Mouse (Mus musculus): ENCODE measurements at regions not wholly inside any gene's neighbourhood (a gene's known extent, or its start where the extent isn't known, plus 50 kb on each side); places are given as distances from the start of the nearest gene placed in this dataset.

DNA sequence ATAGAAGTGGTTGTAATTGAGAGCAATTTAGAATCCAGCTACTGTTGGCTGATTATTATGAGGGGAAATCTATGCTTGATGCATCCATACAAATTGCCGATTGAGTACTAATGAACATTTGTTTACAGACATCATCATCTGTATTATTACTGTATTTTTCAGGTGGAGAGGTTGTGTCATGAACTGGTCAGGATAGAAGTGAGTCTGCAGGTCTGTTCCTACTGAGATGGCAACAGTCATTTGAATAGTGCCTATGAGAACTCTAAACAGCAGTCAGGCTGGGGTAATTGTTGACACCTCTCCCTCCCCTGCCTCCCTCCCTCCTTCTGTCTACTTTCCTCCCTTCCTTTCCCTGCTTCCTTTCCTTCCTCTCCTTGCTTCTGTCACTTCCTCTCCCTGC lies 429.0 kb downstream of the Cd109 start:
- TF ChIP-seq CHD1 (IDR thresholded peaks at IDR 0.05; ENCODE audit: low read depth, low read length), result no peak
- TF ChIP-seq POLR2A (IDR thresholded peaks at IDR 0.05; ENCODE audit: low read depth, low read length), result no peak
- no peak for TF ChIP-seq CTCF (conservative IDR thresholded peaks at IDR 0.05 in 1 of 2, IDR thresholded peaks at IDR 0.05 in 1 of 2; ENCODE audit: low read depth in 2 of 2, low read length in 2 of 2)
- TF ChIP-seq EP300 (IDR thresholded peaks at IDR 0.05; ENCODE audit: low read length), result no peak
- TF ChIP-seq CHD2 (IDR thresholded peaks at IDR 0.05; ENCODE audit: low read length), result no peak
- no peak for TF ChIP-seq MAX (IDR thresholded peaks at IDR 0.05; ENCODE audit: low read length)
- TF ChIP-seq KAT2A (IDR thresholded peaks at IDR 0.05; ENCODE audit: insufficient replicate concordance, low read length), result no peak
- no peak for TF ChIP-seq MAFK (IDR thresholded peaks at IDR 0.05; ENCODE audit: insufficient replicate concordance, low read length)
